Mouse (Mus musculus): Measurements from ENCODE around the gene Ccnh.

- no peak for TF ChIP-seq CTCF (IDR thresholded peaks at IDR 0.05; ENCODE audit: borderline replicate concordance, insufficient read depth, low read length)
- TF ChIP-seq POLR2A (IDR thresholded peaks at IDR 0.05; ENCODE audit: low read depth, low read length): no peak
Measured at GRCm38 (mm10) chr13:85210353-85210752, 21.1 kb downstream of the Ccnh start.
